Mouse (Mus musculus) kidney, adult 11 months (tissue): ENCODE measurements around the gene Olfr113.
"Not testable (repeated sequence)": the region's sequence is repeated elsewhere in the genome, so short reads cannot be mapped to it uniquely, and the experiment has no call there.

Experiments
- DNase-seq: peaks from one replicate; pipeline ENCODE4 v3.0.0; 2022

Olfr113 gene

DNA sequence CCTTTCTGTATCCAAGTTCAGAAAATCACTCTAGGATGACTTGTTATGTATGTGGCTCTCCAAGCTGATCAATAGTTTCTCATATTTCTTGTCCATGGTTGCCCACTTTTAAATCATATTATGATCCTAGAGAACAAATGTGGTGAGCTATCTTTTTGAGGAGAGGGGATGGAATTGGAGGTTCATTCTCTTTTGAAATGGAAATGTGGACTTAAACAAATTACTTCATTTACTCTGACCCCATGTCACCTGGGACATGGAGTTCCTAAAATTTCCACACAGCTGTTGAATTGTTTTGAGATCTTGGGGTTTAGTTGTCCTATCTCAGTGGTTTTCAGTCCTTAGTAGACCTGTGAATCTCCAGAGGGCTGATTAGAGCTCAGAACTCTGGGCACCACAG, at the start of gene Olfr113:
Gene Olfr113, minus strand, starts transcription at position 101 of the 400 bp plus-strand sequence.
- no peak for DNase-seq

DNA sequence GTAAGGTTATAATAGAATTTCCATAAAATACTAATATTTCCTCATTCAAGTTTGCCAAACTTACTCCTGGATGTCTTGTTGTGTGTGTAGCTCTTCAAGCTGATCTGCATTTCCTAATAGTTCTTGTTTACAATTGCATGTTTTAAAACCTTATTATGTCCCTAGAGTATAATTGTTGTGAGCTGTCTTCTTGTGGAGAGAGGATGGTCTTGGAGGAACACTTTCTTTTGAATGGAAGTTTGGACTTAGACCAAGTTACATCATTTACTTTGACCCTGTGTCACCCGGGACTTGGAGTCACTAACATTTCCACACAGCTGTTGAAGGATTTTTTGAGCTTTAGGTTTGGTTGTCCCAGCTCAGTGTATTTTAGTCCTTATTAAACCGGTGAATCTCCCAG, 49.5 kb upstream of the Olfr113 start, which contains the start of the genes Olfr115 and Olfr116:
Gene Olfr115, minus strand, starts transcription at position 101 of the 400 bp plus-strand sequence.
Gene Olfr116, minus strand, starts transcription at position 191 of the 400 bp plus-strand sequence.
- no peak for DNase-seq

DNA sequence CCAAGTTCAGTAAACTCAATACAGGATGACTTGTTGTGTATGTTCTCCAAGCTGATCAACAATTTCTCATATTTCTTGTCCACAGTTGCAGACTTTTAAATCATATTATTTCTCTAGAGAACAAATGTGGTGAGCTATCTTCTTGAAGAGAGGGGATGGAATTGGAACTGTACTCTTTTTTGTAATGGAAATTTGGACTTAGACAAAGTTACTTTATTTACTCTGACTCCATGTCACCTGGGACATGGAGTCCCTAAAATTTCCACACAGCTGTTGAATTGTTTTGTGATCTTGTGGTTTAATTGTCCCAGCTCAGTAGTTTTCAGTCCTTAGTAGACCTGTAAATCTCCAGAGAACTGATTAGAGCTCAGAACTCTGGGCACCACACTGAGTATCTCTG, 15.2 kb upstream of the Olfr113 start, which contains the start of gene Olfr114:
Gene Olfr114, minus strand, starts transcription at position 101 of the 400 bp plus-strand sequence.
- no peak for DNase-seq

- no peak for DNase-seq
Observed at GRCm38 (mm10) chr17:37569351-37569750, 8.1 kb downstream of the Olfr113 start, which contains the start of gene Olfr112. Gene Olfr112 (minus strand): TSS chr17:37569451.

DNA sequence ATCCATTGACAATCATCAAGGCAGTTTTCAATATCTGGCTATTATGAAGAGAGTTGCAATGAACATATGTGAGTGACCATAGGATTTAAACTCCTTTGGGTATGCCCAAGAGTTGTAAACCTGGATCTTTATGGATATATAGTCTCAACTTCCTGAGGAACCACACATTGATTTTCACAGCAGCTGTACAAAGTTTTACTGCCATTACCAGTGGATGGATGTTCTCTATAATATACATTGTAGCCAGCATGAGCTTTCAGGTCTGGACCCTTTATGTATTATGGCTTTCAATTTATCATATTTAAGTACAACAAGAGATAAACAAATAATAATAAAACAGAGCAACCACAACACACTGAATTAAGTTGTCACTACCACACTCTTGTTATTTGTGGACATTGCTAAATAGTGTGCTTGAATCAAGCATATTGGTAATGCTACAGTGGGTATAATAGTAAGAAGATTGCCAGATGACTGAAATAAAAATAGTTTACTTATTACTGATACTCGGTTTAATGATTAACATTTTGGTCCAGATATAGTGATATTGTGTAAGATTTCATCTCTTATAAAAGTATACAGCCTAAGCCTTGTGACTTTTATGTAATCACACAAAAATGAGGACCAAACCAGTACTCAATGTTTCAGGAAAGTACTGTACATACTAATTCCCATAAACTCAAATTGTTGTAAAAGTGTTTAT, 18.4 kb downstream of the Olfr113 start:
- DNase-seq, result no peak

DNA sequence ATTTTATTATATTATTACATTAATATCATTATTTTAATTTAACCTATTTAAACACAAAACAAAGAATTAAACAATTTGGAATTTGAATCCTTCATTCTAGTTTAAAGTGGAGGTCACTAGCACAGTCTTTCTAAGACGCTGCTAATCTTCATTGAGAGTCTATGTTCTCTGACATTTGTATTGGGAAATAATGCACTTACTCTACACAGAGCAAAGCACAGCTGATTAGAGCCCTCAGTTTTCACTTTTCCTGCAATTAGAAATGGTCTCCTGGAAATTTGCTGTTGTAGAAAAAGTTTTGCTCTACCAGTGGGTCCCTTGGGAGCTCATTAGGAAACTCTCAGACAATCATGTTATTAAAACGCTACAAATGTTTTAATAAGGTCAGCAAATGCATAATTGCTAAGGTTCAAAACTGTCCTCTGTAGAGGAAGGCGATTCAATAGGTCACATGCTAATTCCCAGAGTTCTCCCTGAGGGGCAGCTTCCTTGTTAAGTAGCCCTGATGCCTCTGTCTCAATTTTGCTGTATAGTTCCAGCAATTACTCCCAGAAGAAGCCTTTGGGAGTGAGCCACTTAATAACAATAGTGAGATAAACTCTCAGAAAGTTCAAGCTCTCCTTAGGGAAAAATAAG, 33.5 kb downstream of the Olfr113 start:
- DNase-seq, result no peak

DNA sequence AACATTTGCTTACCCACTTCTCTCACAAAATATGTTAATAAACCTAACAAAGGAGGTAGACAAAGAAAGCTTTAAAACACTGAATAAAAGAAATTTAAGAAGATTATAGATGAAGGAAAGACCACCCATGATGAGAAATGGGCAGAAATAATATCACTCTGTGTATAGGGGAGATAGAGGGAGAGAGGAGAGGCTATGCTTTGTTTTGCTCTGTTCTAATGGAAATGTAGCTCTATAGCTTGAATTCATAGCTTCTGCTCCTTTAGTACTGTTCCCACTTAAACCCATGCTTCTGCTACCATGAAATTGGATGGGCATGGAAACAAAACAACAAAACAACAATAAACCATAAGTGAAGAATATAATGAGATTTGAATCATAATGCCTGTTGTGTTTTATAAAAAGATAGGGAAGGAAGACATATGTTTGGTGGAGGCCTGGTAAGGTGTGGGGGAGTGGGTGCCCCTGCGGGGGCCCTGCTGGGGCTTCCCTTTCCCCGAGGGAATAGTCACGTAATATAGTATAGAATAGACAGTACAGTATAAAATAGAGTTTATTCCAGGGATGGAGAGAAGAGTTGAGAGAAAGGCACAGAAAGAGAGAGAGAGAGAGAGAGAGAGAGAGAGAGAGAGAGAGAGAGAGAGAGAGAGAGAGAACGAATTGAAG, 35.9 kb downstream of the Olfr113 start:
- DNase-seq, result no peak

DNA sequence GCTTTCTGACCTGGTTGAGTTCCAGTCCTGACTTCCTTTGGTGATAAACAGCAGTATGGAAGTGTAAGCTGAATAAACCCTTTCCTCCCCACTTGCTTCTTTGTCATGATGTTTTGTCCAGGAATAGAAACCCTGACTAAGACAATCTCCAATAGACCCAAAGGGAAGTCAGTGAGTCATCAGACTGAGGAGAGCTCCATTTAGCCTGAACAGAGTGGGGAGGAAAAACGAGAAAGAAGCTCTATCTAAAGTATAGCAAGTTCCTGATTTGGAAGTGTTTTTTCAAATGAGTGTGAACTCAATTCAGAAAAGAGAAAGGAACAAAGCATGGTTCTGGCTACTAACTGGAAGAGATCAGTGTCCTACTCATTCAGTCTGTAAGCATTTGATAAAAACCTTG, 39.0 kb downstream of the Olfr113 start:
- DNase-seq, result not testable (repeated sequence)

DNA sequence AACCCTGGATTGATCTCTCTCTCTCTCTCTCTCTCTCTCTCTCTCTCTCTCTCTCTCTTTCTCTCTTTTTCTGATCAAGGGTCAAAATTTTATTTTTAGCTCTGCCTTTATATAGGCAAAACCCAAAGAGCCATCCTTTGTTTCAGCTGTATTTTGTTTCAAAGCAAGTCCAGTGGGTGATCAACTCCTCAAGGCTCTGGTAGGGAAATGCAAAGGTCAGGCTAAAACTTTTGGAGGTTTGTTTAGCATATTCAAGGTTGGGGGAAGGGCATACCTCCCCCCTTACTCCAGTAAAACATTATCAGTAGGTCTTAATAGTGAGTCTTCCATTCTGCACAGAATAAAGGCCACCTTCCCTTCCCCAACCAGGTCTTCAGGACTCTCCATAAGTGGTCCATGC, 42.3 kb downstream of the Olfr113 start:
- DNase-seq, result no peak

GRCm38 (mm10) chr17:37525427-37525826, 52.0 kb downstream of the Olfr113 start:
- DNase-seq, result not testable (repeated sequence)

DNA sequence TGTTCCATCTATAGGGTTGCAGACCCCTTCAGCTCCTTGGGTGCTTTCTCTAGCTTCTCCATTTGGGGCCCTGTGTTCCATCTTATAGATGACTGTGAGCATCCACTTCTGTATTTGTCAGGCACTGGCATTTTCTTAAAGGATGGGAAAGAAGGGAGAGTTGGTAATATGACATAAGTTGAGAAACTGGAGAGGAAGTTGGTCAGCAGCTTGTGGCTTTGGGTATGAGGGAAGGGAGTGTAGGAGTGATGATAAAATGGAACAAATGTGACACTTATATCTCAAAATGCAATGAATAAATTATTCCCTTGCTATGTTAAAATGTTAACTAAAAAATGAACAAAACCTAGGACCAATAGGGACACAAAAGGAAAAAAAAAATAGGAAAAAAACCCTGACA, 52.9 kb downstream of the Olfr113 start:
- DNase-seq, result not testable (repeated sequence)
